Mouse (Mus musculus) inflammation-experienced regulatory T-cells, adult 16 weeks (primary cell): ENCODE measurements around the gene Nsun2. TPM values are rescaled to one million over a fixed set of nuclear protein-coding genes. Genes with fewer than 3 reads are reported as not detected.

Experiments
- polyA plus RNA-seq: library from polyadenylated mRNA; unstranded; fragments of 100-300 nt; shearing (Covaris generic); gene quantifications from one replicate; pipeline ENCODE4 v1.2.1, GENCODE M21; 2017

Gene Nsun2
- 46.0 TPM for polyA plus RNA-seq

GRCm38 (mm10) chr13:69533405-69534333, at the start of gene Nsun2:
TSS of gene Nsun2 (plus strand) at chr13:69533746.

GRCm38 (mm10) chr13:69534334-69534653, 748 bp downstream of the Nsun2 start, which contains the start of gene Tent4a:
TSS of gene Tent4a (minus strand) at chr13:69534617.

GRCm38 (mm10) chr13:69611398-69612174, 78.0 kb downstream of the Nsun2 start, which contains the start of gene Srd5a1:
TSS of gene Srd5a1 (minus strand) at chr13:69611442.

Other genes with a start within 250 kb of the Nsun2 start
- gene Tent4a, start 871 bp downstream of the Nsun2 start, polyA plus RNA-seq, result 1.5 TPM
- 1.0 TPM for gene Srd5a1, start 77.7 kb downstream of the Nsun2 start, polyA plus RNA-seq
- gene Ube2ql1, start 206.1 kb downstream of the Nsun2 start, polyA plus RNA-seq, result not detected